21 mouse cellular contexts compared by ENCODE assay signal in genomic region chr15:32171764-32172163, GRCm38 (mm10). TPM values are rescaled to one million over a fixed set of nuclear protein-coding genes. Genes with fewer than 3 reads are reported as not detected.
DNase-seq lines count a peak whose midpoint lies in the region; ATAC-seq and TF ChIP-seq lines count a peak whose summit lies in the region.
"Had no signal": no experiment of that assay in that cellular context is flagged by ENCODE, and none has a peak within 500 bp of the region (broad histone marks: within the 10 kb centered on the region; RNA-seq: fewer than 3 reads in every experiment).

No protein-coding gene starts in this region.

- no peaks in the 10 kb centered on the region for H3K9me3 ChIP-seq in kidney, postnatal 0 days (replicated peaks; ENCODE audit: low read length)
- H3K9me3 ChIP-seq in limb, embryonic 10.5 days (replicated peaks): no peaks in the 10 kb centered on the region
- H3K9me3 ChIP-seq: embryonic facial prominence, embryonic 12.5 days; heart, embryonic 10.5 days; hindbrain, embryonic 10.5 days; limb, embryonic 12.5 days had no signal

- DNase-seq in frontal cortex, postnatal 36 days (ENCODE audit: low spot score in 2 of 2): peak; percentile 9 to 12
- DNase-seq in frontal cortex, postnatal 10 days (ENCODE audit: low spot score in 2 of 2): no peak
- DNase-seq in kidney, postnatal 0 days (ENCODE audit: low spot score): peak; percentile 78
- no peak for DNase-seq in kidney, postnatal 36 days
- DNase-seq in right cerebral cortex, postnatal 10 days (ENCODE audit: low spot score in 2 of 2): peak; percentile 23 to 31
- DNase-seq in right cerebral cortex, postnatal 25 days: no peak
- peak; percentile 49 for DNase-seq in telencephalon, adult 2 months (ENCODE audit: low read depth, low spot score)
- no peak for DNase-seq in limb, embryonic 10.5 days (ENCODE audit: low spot score)
- DNase-seq: adrenal gland, postnatal 36 days; cerebellum, postnatal 25 days; gastrocnemius, postnatal 25 days; lung, postnatal 10 days had no signal

- H3K4me2 ChIP-seq in kidney, postnatal 0 days (ENCODE audit: low read length): no peak overlapping the region
- H3K4me2 ChIP-seq: embryonic facial prominence, embryonic 12.5 days; limb, embryonic 12.5 days had no signal

- no peak overlapping the region for H3K27ac ChIP-seq in kidney, postnatal 0 days
- no peak overlapping the region for H3K27ac ChIP-seq in limb, embryonic 10.5 days
- H3K27ac ChIP-seq: embryonic facial prominence, embryonic 12.5 days; heart, embryonic 10.5 days; hindbrain, embryonic 10.5 days; limb, embryonic 12.5 days; liver, embryonic 14.5 days had no signal

- WGBS in kidney, postnatal 0 days: 33% methylated on average over 6 of the region's 6 CpGs
- whole genome bisulfite sequencing in limb, embryonic 10.5 days: 71% methylated on average over 6 of the region's 6 CpGs

- no peaks in the 10 kb centered on the region for H3K36me3 ChIP-seq in kidney, postnatal 0 days (ENCODE audit: insufficient read depth, low read length)
- H3K36me3 ChIP-seq in limb, embryonic 10.5 days: no peaks in the 10 kb centered on the region
- H3K36me3 ChIP-seq: embryonic facial prominence, embryonic 12.5 days; heart, embryonic 10.5 days; hindbrain, embryonic 10.5 days; limb, embryonic 12.5 days had no signal

- ATAC-seq in kidney, postnatal 0 days (replicated peaks; ENCODE audit: low FRiP score, low read depth): no peak
- ATAC-seq: activated CD4-positive, CD25-positive, alpha-beta regulatory T cell, adult 4 months; intestine, postnatal 0 days had no signal

- no peak overlapping the region for H3K4me3 ChIP-seq in kidney, postnatal 0 days (replicated peaks; ENCODE audit: low read depth, low read length)
- no peak overlapping the region for H3K4me3 ChIP-seq in limb, embryonic 10.5 days
- H3K4me3 ChIP-seq: embryonic facial prominence, embryonic 12.5 days; heart, embryonic 10.5 days; hindbrain, embryonic 10.5 days; limb, embryonic 12.5 days had no signal

- no peaks in the 10 kb centered on the region for H3K27me3 ChIP-seq in kidney, postnatal 0 days (ENCODE audit: insufficient read depth, low read length)
- H3K27me3 ChIP-seq in limb, embryonic 10.5 days (ENCODE audit: low read depth, poor library complexity, severe bottlenecking): no peaks in the 10 kb centered on the region
- H3K27me3 ChIP-seq: embryonic facial prominence, embryonic 12.5 days; limb, embryonic 12.5 days had no signal

- no peak overlapping the region for H3K9ac ChIP-seq in kidney, postnatal 0 days (ENCODE audit: low read depth, low read length)
- H3K9ac ChIP-seq: embryonic facial prominence, embryonic 12.5 days; limb, embryonic 12.5 days; liver, embryonic 14.5 days had no signal

- H3K4me1 ChIP-seq in kidney, postnatal 0 days (replicated peaks; ENCODE audit: insufficient read depth, low read length): no peaks in the 10 kb centered on the region
- peaks cover 5% of the 10 kb centered on the region; the same call in 1 of the 2 replicates for H3K4me1 ChIP-seq in limb, embryonic 10.5 days
- H3K4me1 ChIP-seq: heart, embryonic 10.5 days; limb, embryonic 12.5 days had no signal

- no peak for TF ChIP-seq CTCF in kidney, postnatal 0 days (IDR thresholded peaks at IDR 0.05; ENCODE audit: low read depth)

RNA-seq across cellular contexts. Expression of gene Tas2r119, which starts 5.3 kb away (rescaled TPM):
- polyA plus RNA-seq in kidney, postnatal 0 days (2015; fragmentation: Nextera tagmentation; extraction: Ambion mirVana): not detected in 2 replicates
- 0.14 TPM in 1 of 2 replicates, not detected in the other for polyA plus RNA-seq in limb, embryonic 10.5 days (2016; fragmentation: Nextera tagmentation; extraction: Ambion mirVana)
- polyA plus RNA-seq: activated CD4-positive, CD25-positive, alpha-beta regulatory T cell, adult 4 months; embryonic facial prominence, embryonic 12.5 days; heart, embryonic 10.5 days; hindbrain, embryonic 10.5 days; intestine, postnatal 0 days; limb, embryonic 12.5 days; liver, embryonic 14.5 days; stomach, embryonic 14.5 days; thymus, postnatal 0 days had no signal

Comparison
In these comparisons a context has a peak if more than half of its experiments do, and no peak if none do; other contexts are left out.
1. DNase-seq: peak in frontal cortex, postnatal 36 days (2 of 2), kidney, postnatal 0 days (single experiment), right cerebral cortex, postnatal 10 days (2 of 2) and telencephalon, adult 2 months (single experiment); none in frontal cortex, postnatal 10 days (0 of 2), kidney, postnatal 36 days (0 of 2), right cerebral cortex, postnatal 25 days (single experiment) and limb, embryonic 10.5 days (single experiment).